Mouse (Mus musculus): ENCODE measurements around the gene Gsk3a. TPM values are rescaled to one million over a fixed set of nuclear protein-coding genes. Genes with fewer than 3 reads are reported as not detected.
"Not testable (repeated sequence)": the region's sequence is repeated elsewhere in the genome, so short reads cannot be mapped to it uniquely, and the experiment has no call there.

The Gsk3a gene
- polyA plus RNA-seq, 1 experiment from 2014 or later, result 10.7 TPM

- H3K4me2 ChIP-seq, result no peak overlapping the region
- H3K4me3 ChIP-seq, result no peak overlapping the region
- peaks cover 16% of the 10 kb centered on the region; the same call in 1 of the 2 replicates for H3K36me3 ChIP-seq
- no peak overlapping the region for H3K9ac ChIP-seq
- WGBS, result 86% methylated on average over 35 of the region's 35 CpGs
- H3K4me1 ChIP-seq, result peaks cover 26% of the 10 kb centered on the region
- no peaks in the 10 kb centered on the region for H3K9me3 ChIP-seq
- H3K27me3 ChIP-seq, result no peaks in the 10 kb centered on the region
- H3K27ac ChIP-seq, result no peak overlapping the region
- no peak for ATAC-seq (ENCODE audit: borderline replicate concordance, extremely low read depth, low FRiP score, low TSS enrichment)
Measured at GRCm38 (mm10) chr7:25270652-25271633, 33.3 kb upstream of the Gsk3a start.

GRCm38 (mm10) chr7:25269545-25270271 lies 32.1 kb upstream of the Gsk3a start:
- Histone ChIP-seq H3K9ac (0 out of 2 replicates have a peak overlapping the region, but pooled peaks have one; percentile 76), H3K4me3 (peak overlapping the region; percentile 73), H3K27ac (no peak overlapping the region), H3K4me1 (peaks cover 24% of the 10 kb centered on the region), H3K27me3 (no peaks in the 10 kb centered on the region), H3K9me3 (no peaks in the 10 kb centered on the region), H3K4me2 (peak overlapping the region; percentile 56), H3K36me3 (peaks cover 16% of the 10 kb centered on the region; the same call in 1 of the 2 replicates)
- no peak for ATAC-seq (ENCODE audit: borderline replicate concordance, extremely low read depth, low FRiP score, low TSS enrichment)
- WGBS, result 80% methylated on average over 8 of the region's 8 CpGs

- H3K27me3 ChIP-seq, result no peaks in the 10 kb centered on the region
- H3K9ac ChIP-seq, result peak overlapping the region; percentile 76
- peaks cover 16% of the 10 kb centered on the region; the same call in 1 of the 2 replicates for H3K36me3 ChIP-seq
- H3K4me2 ChIP-seq, result peak overlapping the region; percentile 56
- peak overlapping the region; percentile 31 for H3K27ac ChIP-seq
- peak overlapping the region; percentile 73 for H3K4me3 ChIP-seq
- ATAC-seq (ENCODE audit: borderline replicate concordance, extremely low read depth, low FRiP score, low TSS enrichment), result no peak
- H3K4me1 ChIP-seq, result peaks cover 24% of the 10 kb centered on the region
- WGBS, result 32% methylated on average over 4 of the region's 4 CpGs
- H3K9me3 ChIP-seq, result no peaks in the 10 kb centered on the region
Measured at GRCm38 (mm10) chr7:25269029-25269428, 31.4 kb upstream of the Gsk3a start.

GRCm38 (mm10) chr7:25268588-25268987 lies 30.9 kb upstream of the Gsk3a start:
- Histone ChIP-seq H3K27me3 (no peaks in the 10 kb centered on the region), H3K9ac (peak overlapping the region; percentile 76), H3K4me3 (peak overlapping the region; percentile 73), H3K4me1 (peaks cover 23% of the 10 kb centered on the region), H3K4me2 (peak overlapping the region; percentile 56), H3K9me3 (no peaks in the 10 kb centered on the region), H3K27ac (peak overlapping the region; percentile 74), H3K36me3 (peaks cover 16% of the 10 kb centered on the region; the same call in 1 of the 2 replicates)
- 1% methylated on average over 7 of the region's 7 CpGs for whole genome bisulfite sequencing
- ATAC-seq (ENCODE audit: borderline replicate concordance, extremely low read depth, low FRiP score, low TSS enrichment), result no peak

- H3K27me3 ChIP-seq, result no peaks in the 10 kb centered on the region
- peaks cover 16% of the 10 kb centered on the region; the same call in 1 of the 2 replicates for H3K36me3 ChIP-seq
- peak overlapping the region; percentile 65 for H3K4me2 ChIP-seq
- H3K9me3 ChIP-seq, result no peaks in the 10 kb centered on the region
- peak overlapping the region; percentile 73 for H3K4me3 ChIP-seq
- peaks cover 19% of the 10 kb centered on the region for H3K4me1 ChIP-seq
- H3K9ac ChIP-seq, result peak overlapping the region; percentile 76
- peak; percentile 95 for ATAC-seq (ENCODE audit: borderline replicate concordance, extremely low read depth, low FRiP score, low TSS enrichment)
- H3K27ac ChIP-seq, result peak overlapping the region; percentile 94
- WGBS, result under 1% methylated on average over 33 of the region's 33 CpGs
Measured at GRCm38 (mm10) chr7:25267751-25268463, 30.3 kb upstream of the Gsk3a start.

GRCm38 (mm10) chr7:25267301-25267750 lies 29.7 kb upstream of the Gsk3a start, which contains the start of gene Cic:
TSS of gene Cic (plus strand) at chr7:25267704.
- Histone ChIP-seq H3K4me1 (peaks cover 19% of the 10 kb centered on the region), H3K4me3 (peak within 1 kb of the TSS; percentile 73), H3K36me3 (peaks cover 13% of the 10 kb centered on the region; the same call in 1 of the 2 replicates), H3K27ac (peak within 1 kb of the TSS; percentile 94), H3K27me3 (no peaks in the 10 kb centered on the region), H3K9me3 (no peaks in the 10 kb centered on the region), H3K4me2 (peak within 1 kb of the TSS; percentile 65), H3K9ac (peak within 1 kb of the TSS; percentile 76)
- 0% methylated on average over 29 of the region's 29 CpGs for WGBS
- ATAC-seq (ENCODE audit: borderline replicate concordance, extremely low read depth, low FRiP score, low TSS enrichment), result peak; percentile 88

GRCm38 (mm10) chr7:25266180-25266962 lies 28.7 kb upstream of the Gsk3a start:
- no peak for ATAC-seq (ENCODE audit: borderline replicate concordance, extremely low read depth, low FRiP score, low TSS enrichment)
- H3K4me1 ChIP-seq, result peaks cover 19% of the 10 kb centered on the region
- no peak overlapping the region for H3K9ac ChIP-seq
- no peak overlapping the region for H3K27ac ChIP-seq
- no peak overlapping the region for H3K4me3 ChIP-seq
- H3K9me3 ChIP-seq, result no peaks in the 10 kb centered on the region
- H3K36me3 ChIP-seq, result peaks cover 4% of the 10 kb centered on the region; the same call in 1 of the 2 replicates
- no peaks in the 10 kb centered on the region for H3K27me3 ChIP-seq
- WGBS, result 86% methylated on average over 8 of the region's 8 CpGs
- H3K4me2 ChIP-seq, result peak overlapping the region; percentile 65; the same call in 1 of the 2 replicates

- not testable (repeated sequence) for H3K4me3 ChIP-seq; ATAC-seq (ENCODE audit: borderline replicate concordance, extremely low read depth, low FRiP score, low TSS enrichment); H3K27ac ChIP-seq; H3K9me3 ChIP-seq; H3K9ac ChIP-seq; H3K27me3 ChIP-seq; H3K4me2 ChIP-seq; H3K36me3 ChIP-seq
- 86% methylated on average over 5 of the region's 5 CpGs for WGBS
- H3K4me1 ChIP-seq, result peaks cover 19% of the 10 kb centered on the region
Measured at GRCm38 (mm10) chr7:25265743-25266142, 28.1 kb upstream of the Gsk3a start.

- no peak for ATAC-seq (ENCODE audit: borderline replicate concordance, extremely low read depth, low FRiP score, low TSS enrichment)
- Histone ChIP-seq H3K4me1 (peaks cover 10% of the 10 kb centered on the region), H3K36me3 (no peaks in the 10 kb centered on the region), H3K4me2 (no peak overlapping the region), H3K27ac (no peak overlapping the region), H3K27me3 (no peaks in the 10 kb centered on the region), H3K9ac (no peak overlapping the region), H3K9me3 (no peaks in the 10 kb centered on the region), H3K4me3 (no peak overlapping the region)
- WGBS, result 27% methylated on average over 17 of the region's 17 CpGs
Measured at GRCm38 (mm10) chr7:25263968-25264870, 26.6 kb upstream of the Gsk3a start.

GRCm38 (mm10) chr7:25261896-25262295 lies 24.2 kb upstream of the Gsk3a start:
- Histone ChIP-seq H3K9ac (no peak overlapping the region), H3K4me1 (peaks cover 2% of the 10 kb centered on the region; the same call in 1 of the 2 replicates), H3K4me3 (no peak overlapping the region), H3K27ac (no peak overlapping the region), H3K36me3 (no peaks in the 10 kb centered on the region), H3K9me3 (no peaks in the 10 kb centered on the region), H3K27me3 (no peaks in the 10 kb centered on the region), H3K4me2 (no peak overlapping the region)
- ATAC-seq (ENCODE audit: borderline replicate concordance, extremely low read depth, low FRiP score, low TSS enrichment), result no peak
- WGBS, result 75% methylated on average over 1 of the region's 1 CpGs

Measured in lung, embryonic 15.5 days (tissue).